Mouse (Mus musculus) thymus, adult 2 months (tissue): Measurements from ENCODE around the gene Pmm2.

Experiments used
- CTCF ChIP-seq: fragments of 200-500 bp; IDR thresholded peaks from 2 replicates; pipeline ENCODE4 v1.5.1; 2012; ENCODE audit warnings: mild to moderate bottlenecking, control low read depth, low read length, moderate library complexity, borderline replicate concordance; ENCODE audit not compliant: control insufficient read depth, poor library complexity, insufficient read depth; ENCODE audit errors: extremely low read depth
- POLR2A ChIP-seq: fragments of 200-500 bp; IDR thresholded peaks from 2 replicates; pipeline ENCODE4 v1.6.1; 2012; ENCODE audit warnings: mild to moderate bottlenecking, low read length, control low read depth, moderate library complexity; ENCODE audit not compliant: control insufficient read depth, poor library complexity, insufficient read depth; ENCODE audit errors: extremely low read depth

GRCm38 (mm10) chr16:8613447-8613846, 24.0 kb upstream of the Pmm2 start:
- TF ChIP-seq POLR2A, result no peak
- TF ChIP-seq CTCF, result no peak
